In the genomic region with DNA sequence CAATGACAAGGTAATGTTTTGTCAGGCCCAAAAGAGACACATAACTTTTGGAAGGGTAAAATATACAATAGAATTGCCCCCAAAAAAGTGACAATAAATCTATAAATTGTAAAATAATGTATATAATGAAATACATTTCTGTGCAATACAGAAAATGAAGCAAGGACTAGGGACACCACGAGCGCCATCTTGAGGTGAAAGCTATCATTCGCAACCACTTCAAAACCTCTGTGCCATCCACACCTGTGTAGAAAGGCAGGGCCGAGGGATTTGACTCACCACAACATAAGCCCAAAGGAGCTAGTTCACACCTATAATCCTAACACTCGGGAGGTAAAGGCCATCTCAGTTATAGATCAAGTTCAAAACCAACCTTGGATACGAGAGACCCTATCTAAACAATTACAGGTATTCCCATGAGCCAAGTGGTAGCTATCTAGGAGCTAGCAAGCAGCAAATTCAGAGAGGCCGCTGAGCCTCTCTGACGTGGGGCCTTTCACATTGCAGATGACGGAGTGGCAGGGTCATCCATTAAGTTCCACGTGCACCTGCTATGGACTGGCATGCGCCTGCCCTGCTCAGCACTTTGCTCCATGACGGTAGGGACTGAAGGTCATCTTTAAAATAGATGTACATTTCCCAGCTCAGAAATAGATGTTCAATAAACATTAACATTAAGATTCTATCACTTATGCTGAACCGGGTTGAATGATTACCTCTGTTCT, we compare ENCODE assay signal across 10 mouse cellular contexts.
DNase-seq lines count a peak whose midpoint lies in the region; ATAC-seq and TF ChIP-seq lines count a peak whose summit lies in the region.
"Had no signal": no experiment of that assay in that cellular context is flagged by ENCODE, and none has a peak within 500 bp of the region (broad histone marks: within the 10 kb centered on the region; RNA-seq: fewer than 3 reads in every experiment).

No protein-coding gene starts in this region.

- H3K36me3 ChIP-seq in intestine, postnatal 0 days (ENCODE audit: control insufficient read depth, insufficient read depth): no peaks in the 10 kb centered on the region
- no peaks in the 10 kb centered on the region for H3K36me3 ChIP-seq in intestine, embryonic 16.5 days (ENCODE audit: control insufficient read depth, insufficient read depth, low read length)
- H3K36me3 ChIP-seq: embryonic facial prominence, embryonic 12.5 days had no signal

- no peak for TF ChIP-seq POLR2A in brain, embryonic 14.5 days (IDR thresholded peaks at IDR 0.05; ENCODE audit: borderline replicate concordance, extremely low read depth, insufficient read depth, insufficient read length, poor library complexity, severe bottlenecking)

- no peaks in the 10 kb centered on the region for H3K9me3 ChIP-seq in intestine, postnatal 0 days (ENCODE audit: control insufficient read depth)
- H3K9me3 ChIP-seq in intestine, embryonic 16.5 days (ENCODE audit: control insufficient read depth, low read length): no peaks in the 10 kb centered on the region
- H3K9me3 ChIP-seq: embryonic facial prominence, embryonic 12.5 days had no signal

- H3K27ac ChIP-seq in intestine, postnatal 0 days (ENCODE audit: low read depth, low read length): no peak overlapping the region
- no peak overlapping the region for H3K27ac ChIP-seq in intestine, embryonic 16.5 days (ENCODE audit: low read length)
- H3K27ac ChIP-seq: embryonic facial prominence, embryonic 12.5 days had no signal

- no peak overlapping the region for H3K4me2 ChIP-seq in intestine, postnatal 0 days (replicated peaks; ENCODE audit: low read depth)
- H3K4me2 ChIP-seq in intestine, embryonic 16.5 days (ENCODE audit: low read depth, low read length): no peak overlapping the region
- H3K4me2 ChIP-seq: embryonic facial prominence, embryonic 12.5 days had no signal

- peak; percentile 22 to 42 for DNase-seq in right cerebral cortex, adult 2 months (ENCODE audit: low spot score in 2 of 2)
- DNase-seq in right cerebral cortex, postnatal 36 days (ENCODE audit: low spot score in 2 of 2): no peak
- peak; percentile 31 for DNase-seq in brain, embryonic 14.5 days (ENCODE audit: low read depth)
- no peak for DNase-seq in urinary bladder, postnatal 36 days (ENCODE audit: low spot score in 2 of 2)
- DNase-seq in adipocyte (ENCODE audit: low spot score): no peak
- DNase-seq: gastrocnemius, postnatal 36 days had no signal

- H3K4me3 ChIP-seq in intestine, postnatal 0 days (ENCODE audit: low read depth, low read length): no peak overlapping the region
- no peak overlapping the region for H3K4me3 ChIP-seq in intestine, embryonic 16.5 days (ENCODE audit: low read length)
- H3K4me3 ChIP-seq: embryonic facial prominence, embryonic 12.5 days had no signal

- no peak for ATAC-seq in intestine, postnatal 0 days
- no peak for ATAC-seq in intestine, embryonic 16.5 days
- ATAC-seq: hindbrain, embryonic 16.5 days had no signal

- peak; percentile 52 for TF ChIP-seq CTCF in intestine, postnatal 0 days (IDR thresholded peaks at IDR 0.05; ENCODE audit: low read depth)
- TF ChIP-seq CTCF in brain, embryonic 14.5 days (IDR thresholded peaks at IDR 0.05; ENCODE audit: borderline replicate concordance, extremely low read depth, insufficient read depth, insufficient read length): peak; percentile 48; the same call in 1 of the 2 replicates

- no peaks in the 10 kb centered on the region for H3K4me1 ChIP-seq in intestine, postnatal 0 days (replicated peaks; ENCODE audit: control insufficient read depth, insufficient read depth, low read length)
- no peaks in the 10 kb centered on the region for H3K4me1 ChIP-seq in intestine, embryonic 16.5 days (ENCODE audit: control insufficient read depth, insufficient read depth, low read length)
- H3K4me1 ChIP-seq: embryonic facial prominence, embryonic 12.5 days had no signal

- 63% methylated on average over 13 of the region's 13 CpGs for WGBS in intestine, postnatal 0 days
- WGBS in intestine, embryonic 16.5 days: 65% methylated on average over 13 of the region's 13 CpGs

- no peaks in the 10 kb centered on the region for H3K27me3 ChIP-seq in intestine, postnatal 0 days (replicated peaks; ENCODE audit: control insufficient read depth, insufficient read depth, low read length)
- no peaks in the 10 kb centered on the region for H3K27me3 ChIP-seq in intestine, embryonic 16.5 days (replicated peaks; ENCODE audit: control insufficient read depth, insufficient read depth, low read length)

- no peak overlapping the region for H3K9ac ChIP-seq in intestine, postnatal 0 days (ENCODE audit: low read depth, low read length)
- no peak overlapping the region for H3K9ac ChIP-seq in intestine, embryonic 16.5 days (ENCODE audit: low read depth, low read length)
- H3K9ac ChIP-seq: embryonic facial prominence, embryonic 12.5 days had no signal

Comparison
In these comparisons a context has a peak if more than half of its experiments do, and no peak if none do; other contexts are left out.
1. DNase-seq: peak in right cerebral cortex, adult 2 months (2 of 2) and brain, embryonic 14.5 days (single experiment); none in right cerebral cortex, postnatal 36 days (0 of 2), urinary bladder, postnatal 36 days (0 of 2) and adipocyte (single experiment).